In genomic region chr1:150177029-150177740, GRCm38 (mm10) we compare ENCODE assay signal across 15 mouse cellular contexts.
"Had no signal": no experiment of that assay in that cellular context is flagged by ENCODE, and none has a peak within 500 bp of the region (broad histone marks: within the 10 kb centered on the region; RNA-seq: fewer than 3 reads in every experiment).

No protein-coding gene starts in this region.

- ATAC-seq: intestine, embryonic 15.5 days; liver, postnatal 0 days; lung, postnatal 0 days had no signal

- H3K9ac ChIP-seq: intestine, embryonic 15.5 days; limb, embryonic 13.5 days; liver, embryonic 14.5 days; liver, postnatal 0 days; lung, embryonic 14.5 days had no signal

- H3K27ac ChIP-seq: intestine, embryonic 15.5 days; layer of hippocampus, adult 2 months; limb, embryonic 10.5 days; limb, embryonic 13.5 days; liver, embryonic 14.5 days had no signal

- H3K4me2 ChIP-seq: intestine, embryonic 15.5 days; limb, embryonic 13.5 days; lung, embryonic 14.5 days; midbrain, embryonic 11.5 days had no signal

- DNase-seq: layer of hippocampus, adult 9-11 months; liver; liver, postnatal 0 days; lung, embryonic 14.5 days; lung, postnatal 4 days; midbrain, embryonic 14.5 days; thymus, adult 18-20 months; thymus, postnatal 36 days had no signal

- H3K36me3 ChIP-seq: intestine, embryonic 15.5 days; limb, embryonic 10.5 days; limb, embryonic 13.5 days had no signal

- H3K4me1 ChIP-seq: intestine, embryonic 15.5 days; limb, embryonic 10.5 days; limb, embryonic 13.5 days had no signal

- H3K27me3 ChIP-seq: intestine, embryonic 15.5 days; limb, embryonic 13.5 days had no signal

- H3K4me3 ChIP-seq: intestine, embryonic 15.5 days; layer of hippocampus, adult 2 months; limb, embryonic 10.5 days; limb, embryonic 13.5 days had no signal

- H3K9me3 ChIP-seq: intestine, embryonic 15.5 days; limb, embryonic 10.5 days; limb, embryonic 13.5 days had no signal
